Mouse (Mus musculus) heart, adult 9 months (tissue): Measurements from ENCODE around the gene Vps26a.

Source experiments
- DNase-seq, 2 experiments: peaks; one replicate each; pipeline ENCODE4 v3.0.0; 2022; ENCODE audit warnings: low spot score in 2 of 2

Gene Vps26a

GRCm38 (mm10) chr10:62418831-62419356 lies 67.7 kb downstream of the Vps26a start:
- no peak for DNase-seq

GRCm38 (mm10) chr10:62413606-62413982 lies 73.0 kb downstream of the Vps26a start:
- no peak for DNase-seq

- DNase-seq: no peak
Measured at GRCm38 (mm10) chr10:62412906-62413605, 73.5 kb downstream of the Vps26a start.

GRCm38 (mm10) chr10:62411431-62412410 lies 74.9 kb downstream of the Vps26a start:
- DNase-seq: no peak

GRCm38 (mm10) chr10:62410943-62411342 lies 75.7 kb downstream of the Vps26a start:
- DNase-seq: peak; percentile 17 to 39
